Mouse (Mus musculus) heart, postnatal 10 days (tissue): Measurements from ENCODE around the gene Dnajc13. TPM values are rescaled to one million over a fixed set of nuclear protein-coding genes. Genes with fewer than 3 reads are reported as not detected.
A peak's percentile ranks its signal among the peaks of the same experiment; 100 is the strongest.

Source experiments
- DNase-seq, 2 experiments: peaks; one replicate each; pipeline ENCODE4 v3.0.0; 2021
- intact Hi-C: fragments of 180-260 bp; cut with DNase I; formaldehyde crosslinking; loops from one replicate; pipeline ENCODE4 v1.15.1; 2025
- total RNA-seq, 2 experiments: library from RNA; stranded (reverse); gene quantifications; 2 replicates each; pipeline ENCODE4 v1.2.3; 2021

Gene Dnajc13
- total RNA-seq, result 10 to 100 TPM; 35.1 to 41.9 TPM

DNA sequence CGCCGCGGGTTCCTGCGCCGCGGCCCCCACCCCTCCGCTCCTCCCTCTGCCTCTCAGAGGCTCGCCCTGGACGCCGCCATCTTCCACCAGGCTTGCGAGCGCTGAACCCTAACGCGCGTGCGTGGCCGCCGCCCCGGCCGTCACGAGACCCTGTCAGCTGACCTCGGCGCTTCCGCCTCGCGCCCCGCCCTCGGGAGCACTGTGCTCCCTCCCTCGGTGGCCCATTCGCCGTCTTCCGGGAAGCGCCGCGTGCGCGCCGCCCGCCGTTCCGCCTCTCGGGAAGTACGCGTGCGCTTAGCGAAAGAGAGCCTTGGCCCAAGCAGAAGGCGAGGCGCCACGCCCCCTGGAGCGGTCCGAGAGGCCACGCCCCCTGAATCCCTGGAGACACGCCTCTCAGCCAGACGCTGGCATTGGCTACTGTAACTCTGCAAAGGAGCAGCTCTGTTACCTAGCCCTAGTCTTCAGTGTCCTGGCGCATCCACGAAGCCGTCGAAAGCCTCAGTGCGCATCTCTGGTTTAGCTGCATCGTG, at the start of gene Dnajc13:
Gene Dnajc13, minus strand, starts transcription at position 108 of the 530 bp plus-strand sequence.
- DNase-seq, result peak; percentile 99
- intact Hi-C loops, result loop anchor here (5.0 to 10.0 kb wide), 2 partner anchors 61 to 1132 kb away; partner anchors contain the start of genes Aste1 and Nek11

DNA sequence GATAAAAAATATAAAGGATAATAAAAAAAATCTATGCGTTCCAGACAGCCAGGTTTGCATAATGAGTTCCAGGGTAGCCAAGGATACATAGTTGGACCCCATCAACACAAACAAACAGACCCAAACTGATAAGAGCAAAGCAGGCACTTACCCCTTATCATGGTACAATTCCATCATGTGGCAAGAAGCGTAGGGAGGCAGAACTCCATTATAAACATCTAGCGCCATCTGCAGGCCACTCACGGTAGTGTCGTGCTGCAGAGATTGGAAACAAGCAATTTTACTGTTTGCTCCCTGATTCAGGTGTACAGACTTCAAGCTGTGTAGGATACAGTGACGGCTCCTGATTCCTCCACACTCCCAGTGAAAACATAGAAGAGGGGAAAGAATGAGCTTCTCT, 44.0 kb upstream of the Dnajc13 start:
- peak; percentile 67 to 79 for DNase-seq
- intact Hi-C loops, result loop anchor here (1.0 to 5.0 kb wide), 3 partner anchors 28 to 229 kb away; no protein-coding TSS in a partner anchor

DNA sequence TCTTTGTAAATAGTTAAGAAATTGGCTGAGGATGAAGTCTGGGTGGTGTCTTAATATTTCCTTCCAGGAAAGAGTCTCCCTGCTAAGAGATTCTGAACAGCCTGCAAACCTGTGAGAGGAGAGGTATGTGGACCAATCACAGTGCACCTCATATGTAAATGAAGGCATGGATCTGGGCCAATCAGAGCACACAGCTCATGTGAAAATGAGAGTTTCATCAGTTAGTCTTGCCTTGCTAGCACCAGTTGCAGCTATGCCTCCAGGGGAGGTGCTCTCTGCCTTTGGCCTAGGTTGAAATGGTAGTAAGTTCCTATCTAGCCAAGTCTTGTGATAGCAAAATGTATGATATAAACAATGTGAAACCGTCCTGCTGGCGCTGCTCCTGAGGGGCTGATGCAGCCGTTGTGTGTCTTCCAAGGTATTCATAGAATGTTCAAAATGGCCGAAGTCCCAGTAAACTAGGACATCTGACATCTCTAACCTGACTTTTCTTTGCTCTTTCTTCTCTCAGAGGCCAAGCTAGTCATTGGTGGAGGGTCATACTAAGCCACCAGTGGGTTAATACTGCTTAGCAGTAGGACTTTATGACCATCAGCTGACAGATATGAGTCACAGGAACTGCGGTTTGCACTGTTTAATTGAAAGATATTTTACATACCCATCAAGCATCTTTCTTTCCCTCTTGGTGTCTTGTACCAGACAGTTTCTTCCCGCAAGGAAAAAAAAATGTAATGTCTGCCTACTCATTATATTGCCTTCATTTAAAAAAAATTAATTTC, 42.8 kb upstream of the Dnajc13 start:
- DNase-seq, result no peak
- intact Hi-C loops, result loop anchor here (1.0 to 5.0 kb wide), 3 partner anchors 27 to 228 kb away; no protein-coding TSS in a partner anchor

DNA sequence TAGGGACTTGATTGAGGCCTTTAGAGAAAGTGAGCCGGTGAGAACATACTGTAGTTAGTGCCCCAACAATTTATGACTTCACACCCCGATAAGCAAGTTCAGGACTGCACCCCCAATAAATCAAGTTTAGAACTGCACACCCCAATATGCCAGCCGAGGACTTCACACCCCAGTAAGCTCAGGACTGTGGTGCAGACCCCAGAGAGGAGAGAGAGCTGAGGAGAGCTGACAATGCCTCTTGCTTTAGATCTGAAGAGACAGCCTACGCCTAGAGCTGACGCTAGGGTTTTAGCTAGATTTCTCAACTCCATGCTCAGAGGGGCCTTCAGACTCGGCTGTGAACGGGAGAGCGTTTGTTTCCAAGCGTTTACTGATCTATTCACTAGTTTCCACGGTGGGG, 42.1 kb upstream of the Dnajc13 start:
- no peak for DNase-seq
- intact Hi-C loops, result loop anchor here (5.0 kb wide), 1 partner anchor 227 kb away; no protein-coding TSS in a partner anchor

DNA sequence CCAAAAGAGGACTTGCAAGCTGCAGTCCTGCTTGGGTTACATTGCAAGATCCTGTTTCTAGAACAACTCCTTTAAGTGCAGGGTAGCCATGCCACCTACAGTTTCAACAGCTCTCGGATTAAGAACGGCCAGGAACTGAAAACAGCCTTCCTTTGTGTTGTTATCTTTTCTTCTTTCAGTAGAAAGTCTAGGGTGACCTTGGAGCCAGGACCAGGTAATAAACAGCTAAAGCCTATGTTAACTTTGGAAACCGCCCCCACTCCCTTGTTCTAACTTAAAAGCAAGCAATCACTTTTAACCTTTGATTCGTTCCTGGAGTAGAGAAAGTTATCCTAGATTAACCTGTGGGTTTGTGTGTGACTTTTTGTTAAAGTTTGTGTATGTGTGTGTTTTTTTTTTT, 41.6 kb upstream of the Dnajc13 start:
- intact Hi-C loops, result no loop called here
- no peak for DNase-seq

DNA sequence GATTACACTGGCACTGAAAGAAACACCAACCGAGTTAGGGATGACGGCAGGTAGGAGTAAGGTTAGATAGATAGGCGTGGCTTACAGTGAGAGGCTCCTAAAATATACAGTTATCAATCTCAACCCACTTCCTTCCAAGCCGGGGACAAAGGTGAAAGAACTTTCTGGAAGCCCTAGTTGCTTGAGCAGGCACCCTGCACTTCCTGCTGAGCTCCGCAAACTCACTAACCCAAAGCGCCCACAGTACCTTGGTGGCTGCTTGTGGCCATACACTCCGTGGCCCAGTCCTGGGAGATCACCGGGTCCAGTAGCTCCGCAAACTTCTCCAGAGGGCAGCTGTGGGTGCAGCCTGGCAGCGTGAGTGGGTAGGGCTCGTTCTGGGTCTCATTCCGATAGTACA, 37.8 kb upstream of the Dnajc13 start:
- no peak for DNase-seq
- intact Hi-C loops, result no loop called here

DNA sequence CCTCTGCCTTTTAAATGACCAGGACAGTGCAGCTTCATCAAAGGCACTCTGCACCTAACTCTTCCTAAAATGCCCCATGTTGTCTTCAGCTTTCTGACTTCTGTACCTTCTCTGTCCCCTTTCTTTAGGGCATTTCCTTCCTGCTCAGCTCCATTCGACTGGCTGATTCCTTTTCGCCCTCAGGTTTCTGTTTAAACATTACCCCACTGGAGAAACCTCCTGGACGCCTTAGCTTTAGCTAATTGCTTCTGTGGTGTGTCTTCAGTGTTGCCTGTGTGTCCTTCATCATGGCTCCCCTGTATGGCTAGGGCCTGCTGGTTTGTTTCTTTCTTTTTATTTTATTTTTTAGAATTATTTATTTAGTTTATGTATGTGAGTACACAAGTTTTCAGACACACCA, 34.3 kb upstream of the Dnajc13 start:
- intact Hi-C loops, result no loop called here

DNA sequence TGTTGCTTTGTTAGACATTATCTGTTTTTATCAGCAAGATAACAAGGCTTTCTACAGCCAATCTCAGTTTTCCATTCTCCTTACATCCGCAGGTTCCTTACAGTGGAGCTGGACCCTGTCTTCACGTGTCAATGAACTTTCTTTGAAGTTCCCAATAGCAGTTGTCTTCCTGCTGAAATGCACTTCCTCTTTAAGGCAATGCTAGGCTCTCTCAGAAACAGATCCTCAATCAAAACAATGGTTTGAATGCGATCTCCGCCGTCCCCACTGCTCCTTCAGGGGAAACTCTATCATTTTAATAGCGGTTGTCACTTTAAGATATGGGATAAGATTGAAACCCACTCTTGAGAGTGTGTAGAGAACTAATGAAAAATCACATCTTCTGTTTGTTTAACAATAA, 22.2 kb upstream of the Dnajc13 start:
- intact Hi-C loops, result no loop called here
- no peak for DNase-seq

More for the DNA sequence above, 34.3 kb upstream of the Dnajc13 start:
- DNase-seq, result no peak

DNA sequence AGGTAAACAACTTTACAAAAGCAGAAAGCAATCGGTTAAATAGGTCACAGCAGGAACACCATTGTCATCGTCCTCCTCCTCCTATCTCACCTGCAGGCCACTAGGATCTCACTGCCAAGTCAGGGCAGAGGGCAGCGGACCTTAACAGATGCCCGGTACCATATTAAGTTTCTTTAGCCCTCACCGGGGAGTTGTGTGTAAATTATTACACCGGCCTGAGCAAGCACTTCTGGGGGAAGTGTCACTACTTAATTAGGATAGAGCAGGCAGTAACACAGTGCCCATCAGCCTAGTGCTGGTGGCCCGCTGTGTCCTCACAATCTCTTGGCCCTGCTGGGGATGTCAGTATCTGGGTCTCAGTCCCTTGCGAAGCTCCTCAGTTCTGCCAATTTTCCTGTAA, 19.8 kb upstream of the Dnajc13 start:
- intact Hi-C loops, result no loop called here
- DNase-seq, result no peak

DNA sequence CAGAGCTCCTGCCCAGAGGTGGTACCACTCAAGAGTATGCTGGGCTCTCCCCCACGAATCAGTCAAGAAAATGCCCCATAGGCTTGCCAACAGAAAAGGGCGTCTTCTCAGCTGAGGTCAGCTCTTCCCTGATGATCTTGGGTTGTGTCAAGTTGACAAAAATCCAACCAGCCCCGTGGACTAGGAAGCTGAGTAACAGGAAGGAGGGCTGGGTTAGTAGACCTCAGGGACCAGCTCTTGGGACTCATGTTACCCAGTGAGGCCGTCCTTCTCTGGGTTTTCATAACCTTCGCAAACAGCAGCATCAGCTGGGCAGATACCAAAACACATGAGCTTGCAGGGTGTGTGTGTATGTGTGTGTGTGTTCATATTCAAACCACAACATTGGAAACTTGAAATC, 19.0 kb upstream of the Dnajc13 start:
- no peak for DNase-seq

DNA sequence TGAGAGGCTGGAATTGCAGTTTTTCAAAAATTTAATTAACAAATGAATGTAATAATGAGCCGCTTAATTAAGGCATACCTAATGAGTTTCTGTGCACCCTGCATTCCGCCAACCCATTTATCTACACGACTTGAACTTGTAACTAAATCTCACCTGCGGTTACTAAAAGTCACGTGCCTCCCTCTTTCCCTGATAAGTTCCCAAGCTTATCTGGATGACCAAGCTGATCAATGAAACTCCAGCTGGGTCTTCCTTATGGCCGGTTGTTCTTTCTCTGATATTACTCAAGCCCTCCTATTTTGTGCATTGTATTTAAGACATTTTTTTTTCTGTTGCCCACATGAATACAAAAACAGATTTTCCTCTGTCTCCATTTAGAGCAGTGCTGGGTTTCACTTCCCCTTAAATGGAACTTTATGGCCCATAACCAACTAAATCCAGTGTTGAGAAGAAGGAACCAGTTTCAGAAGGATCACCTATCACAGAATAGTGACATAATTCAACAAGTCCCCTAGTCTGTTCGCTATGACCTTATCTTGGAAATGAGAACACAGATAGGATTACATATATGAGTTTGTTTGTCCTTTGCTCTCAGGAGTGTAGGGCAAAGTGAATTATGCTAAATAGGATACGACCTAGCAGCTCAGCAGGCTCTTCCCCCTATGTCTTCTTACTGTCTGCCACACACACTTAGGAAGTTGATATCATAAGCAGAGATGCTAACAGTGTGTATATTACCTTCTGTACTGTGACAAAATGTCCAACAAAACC, 18.2 kb upstream of the Dnajc13 start:
- intact Hi-C loops, result no loop called here
- no peak for DNase-seq

More for the DNA sequence above, 19.0 kb upstream of the Dnajc13 start:
- intact Hi-C loops, result no loop called here

DNA sequence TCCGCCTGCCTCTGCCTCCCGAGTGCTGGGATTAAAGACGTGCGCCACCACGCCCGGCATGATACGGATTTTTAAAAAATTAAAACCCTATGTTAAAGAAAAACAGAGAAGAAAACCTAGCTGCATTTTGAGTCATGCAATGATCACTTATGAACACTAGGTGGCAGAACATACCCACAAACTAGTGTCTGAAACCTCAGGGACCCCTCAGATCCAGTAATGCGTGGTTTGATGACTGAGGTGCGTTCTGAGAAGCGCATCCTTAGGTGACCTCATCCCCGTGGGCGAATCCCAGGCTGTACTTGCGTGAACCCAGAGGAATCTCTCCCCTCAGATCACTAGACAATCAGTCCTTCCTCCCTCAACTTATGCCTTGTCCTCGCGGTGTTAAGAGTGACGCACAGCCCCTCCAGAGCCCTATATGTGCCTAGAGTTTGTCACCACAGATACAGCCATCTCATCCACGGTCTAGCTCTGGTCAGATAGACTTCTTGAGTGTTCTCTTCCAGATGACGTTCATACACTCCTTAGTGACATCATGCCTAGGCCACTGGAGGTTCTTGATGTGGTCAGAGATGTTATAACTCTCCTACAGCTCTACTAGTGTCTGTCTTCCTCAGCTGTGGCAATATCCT, 14.9 kb upstream of the Dnajc13 start:
- intact Hi-C loops, result loop anchor here (1.0 to 2.0 kb wide), 2 partner anchors 29 to 95 kb away; no protein-coding TSS in a partner anchor
- DNase-seq, result peak; percentile 22 to 38

DNA sequence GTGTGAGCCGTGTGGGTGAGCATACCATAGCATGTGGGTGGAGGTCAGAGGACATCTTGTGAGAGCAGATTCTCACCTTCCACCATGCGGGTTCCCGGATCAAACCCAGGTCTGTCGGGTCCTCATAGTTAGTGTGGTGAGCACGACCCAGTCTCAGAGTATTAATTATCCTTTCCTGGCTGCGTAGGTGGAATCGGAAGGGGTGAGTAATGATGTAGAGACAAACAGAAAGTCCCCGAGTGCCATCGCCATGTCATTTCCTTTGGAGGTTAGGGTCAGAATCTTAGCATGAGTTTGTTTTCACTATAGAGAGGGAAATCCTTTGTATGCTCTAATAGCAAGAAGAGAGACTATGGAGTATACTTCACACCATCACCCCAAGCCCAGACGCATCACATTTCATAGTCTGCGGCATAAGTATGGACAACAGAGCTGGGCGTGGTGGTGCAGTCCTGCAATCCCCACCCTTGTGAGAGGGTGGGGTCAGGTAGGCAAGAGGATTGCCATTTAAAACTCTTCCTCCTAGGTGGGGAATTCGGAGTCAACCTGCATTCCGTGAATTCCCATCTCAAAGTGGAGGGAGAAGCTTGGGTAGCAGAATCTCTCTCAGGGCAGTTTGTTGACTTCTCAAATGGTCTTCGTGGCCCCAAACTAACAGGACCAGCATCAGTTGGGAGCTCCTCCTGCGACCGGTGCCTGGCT, 12.5 kb upstream of the Dnajc13 start:
- no peak for DNase-seq
- intact Hi-C loops, result no loop called here

DNA sequence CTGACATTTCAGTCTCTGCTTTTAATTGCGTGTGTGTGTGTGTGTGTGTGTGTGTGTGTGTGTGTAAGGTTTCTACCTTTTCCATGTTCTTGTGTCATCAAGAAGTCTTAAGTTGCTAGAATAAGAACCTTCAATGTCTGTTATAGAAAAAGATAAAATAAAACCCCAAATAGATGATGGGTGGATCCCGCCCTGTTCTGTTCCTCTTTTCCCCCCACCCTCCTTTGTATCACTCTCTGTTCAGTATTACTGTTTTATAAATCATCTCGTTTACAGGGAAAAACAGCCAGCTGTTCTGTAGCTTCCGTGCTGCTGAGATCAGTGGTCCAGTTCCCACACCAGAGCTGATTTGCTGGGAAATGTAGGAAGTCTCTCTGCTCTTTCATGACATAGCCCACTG, 9.3 kb upstream of the Dnajc13 start:
- no peak for DNase-seq
- intact Hi-C loops, result no loop called here

DNA sequence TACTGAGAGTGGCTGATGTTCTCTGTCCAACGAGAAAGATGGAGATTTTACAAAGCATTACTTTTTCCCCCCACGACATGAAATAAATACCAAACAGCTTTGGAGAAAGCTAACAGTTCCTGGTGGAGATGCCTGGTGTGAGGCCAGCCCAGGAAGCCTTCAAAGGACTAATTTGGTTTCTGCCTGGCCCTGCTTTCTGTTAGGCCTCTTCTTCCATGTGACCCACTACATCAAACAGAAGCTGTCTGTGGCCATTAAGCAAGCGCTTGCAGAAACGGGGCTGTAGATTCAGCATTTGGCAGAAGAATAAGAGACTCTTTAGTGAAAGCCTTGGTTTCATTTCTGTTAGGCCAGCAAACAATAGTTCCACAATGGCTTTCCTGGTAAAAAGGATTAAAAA, 8.9 kb upstream of the Dnajc13 start:
- intact Hi-C loops, result no loop called here
- no peak for DNase-seq

DNA sequence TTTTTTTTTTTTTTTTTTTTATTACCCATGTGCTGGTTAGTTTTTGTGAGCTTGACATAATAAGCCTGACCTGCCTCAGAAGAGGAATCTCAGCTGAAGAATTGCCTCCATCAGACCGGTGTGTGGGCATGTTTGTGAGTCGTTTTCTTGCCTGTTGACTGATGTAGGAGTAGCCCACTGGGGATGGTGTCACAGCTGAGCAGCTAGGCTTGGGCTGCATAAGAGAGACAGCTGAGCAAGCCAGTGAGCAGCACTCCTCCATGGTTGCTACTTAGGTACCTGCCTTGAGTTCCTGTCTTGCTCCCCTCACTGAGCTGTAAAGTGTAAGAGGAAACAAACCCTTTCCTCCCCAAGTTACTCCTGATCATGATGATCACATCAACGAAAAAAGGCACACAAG, 7.2 kb upstream of the Dnajc13 start:
- intact Hi-C loops, result loop anchor here (10.0 kb wide), 1 partner anchor 1125 kb away; the partner anchor contains the start of genes Aste1 and Nek11
- DNase-seq, result no peak

DNA sequence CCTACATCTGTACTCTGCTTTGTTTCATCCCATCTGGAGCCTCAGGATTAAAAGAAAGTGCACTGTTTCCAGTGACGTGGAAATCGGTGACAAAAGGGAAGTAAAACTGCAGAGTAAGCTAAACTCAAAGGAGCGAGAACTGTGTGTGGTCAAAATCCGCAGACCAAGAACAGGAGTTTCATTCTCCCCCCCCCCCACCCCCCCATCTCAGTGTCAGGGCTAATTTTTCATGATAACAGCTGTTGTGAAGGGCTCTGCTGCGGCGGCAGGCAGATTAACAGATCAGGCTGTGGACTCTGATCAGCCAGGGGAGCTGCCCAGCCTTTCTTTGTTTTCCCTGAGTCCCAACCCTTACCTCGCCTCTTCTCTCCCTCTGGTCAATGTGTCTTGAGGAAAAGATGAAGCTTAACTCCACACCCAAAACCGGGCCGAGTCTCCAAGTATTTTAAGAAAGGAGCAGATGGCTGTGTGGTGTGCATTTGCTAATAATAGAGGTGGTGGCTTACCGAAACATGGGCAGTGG, 6.7 kb upstream of the Dnajc13 start:
- intact Hi-C loops, result loop anchor here (10.0 kb wide), 1 partner anchor 1125 kb away; the partner anchor contains the start of genes Aste1 and Nek11
- DNase-seq, result peak in 1 of 2 experiments; percentile 16

DNA sequence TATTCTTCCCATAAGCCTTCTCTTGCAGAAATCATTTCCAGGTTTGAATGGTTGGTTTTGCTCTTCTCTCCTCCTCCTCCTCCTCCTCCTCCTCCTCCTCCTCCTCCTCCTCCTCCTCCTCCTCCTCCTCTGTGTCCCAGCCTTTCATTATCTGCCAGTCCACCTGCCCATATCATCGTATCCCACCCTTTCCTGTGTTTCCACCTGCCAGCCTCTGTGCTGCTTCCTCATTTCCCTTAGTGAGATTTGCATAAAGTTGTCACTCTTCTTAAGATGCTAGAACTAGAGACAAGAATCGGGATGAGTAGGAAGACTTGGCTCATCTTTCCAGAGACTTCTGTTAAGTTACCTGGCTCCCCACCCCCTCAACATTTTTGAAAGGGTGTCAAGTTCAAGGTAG, 1.8 kb upstream of the Dnajc13 start:
- intact Hi-C loops, result loop anchor here (5.0 to 10.0 kb wide), 2 partner anchors 62 to 1130 kb away; partner anchors contain the start of genes Aste1 and Nek11
- no peak for DNase-seq

DNA sequence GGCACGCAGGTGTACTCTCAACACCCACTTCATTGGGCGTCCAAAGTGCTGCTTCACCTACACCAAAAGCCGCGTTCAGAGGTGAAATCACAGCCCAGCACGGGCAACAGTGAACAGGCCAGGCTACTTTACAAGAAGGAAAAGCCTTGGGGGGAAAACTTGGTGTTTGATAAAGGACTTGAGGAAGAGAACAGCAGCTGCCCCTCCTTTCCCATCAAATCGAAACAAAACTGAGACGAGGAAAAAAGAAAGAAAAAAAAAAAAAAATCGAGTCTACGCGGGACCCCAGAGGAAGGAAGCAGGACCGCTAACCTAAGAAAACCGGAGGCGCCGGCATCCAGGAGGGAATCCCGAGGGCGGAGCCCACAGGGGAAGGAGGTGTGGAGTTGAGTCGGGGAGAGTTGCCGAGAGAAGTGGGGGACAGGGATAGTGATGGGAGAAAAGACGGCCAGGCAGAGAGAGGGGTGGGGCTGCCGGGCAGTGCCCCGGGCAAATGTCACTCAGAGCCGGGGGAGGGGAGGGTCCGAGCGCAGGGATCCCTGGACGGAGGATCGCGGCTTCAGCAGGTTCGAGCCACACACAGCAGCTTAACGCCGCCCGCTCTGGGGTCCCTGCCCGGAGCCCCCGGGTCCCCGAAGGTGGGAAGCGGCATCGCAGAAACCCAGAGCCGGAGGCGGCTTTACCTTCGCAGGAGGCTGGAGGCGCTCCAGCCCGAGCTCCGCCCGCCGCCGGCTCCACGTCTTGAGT, 541 bp downstream of the Dnajc13 start:
- DNase-seq, result peak; percentile 12 to 55
- intact Hi-C loops, result loop anchor here (5.0 to 10.0 kb wide), 2 partner anchors 60 to 1133 kb away; partner anchors contain the start of genes Aste1 and Nek11
